Mouse (Mus musculus) liver, postnatal 0 days (tissue): ENCODE measurements around the gene Tomm20l. TPM values are rescaled to one million over a fixed set of nuclear protein-coding genes. Genes with fewer than 3 reads are reported as not detected.
"Not testable (repeated sequence)": the region's sequence is repeated elsewhere in the genome, so short reads cannot be mapped to it uniquely, and the experiment has no call there.

Experiments
- ATAC-seq: fragments of 200-750 bp; cut with Nextera tagmentation; 2 replicates; pipeline ENCODE4 v1.8.0; 2017; ENCODE audit warnings: mild to moderate bottlenecking, moderate library complexity
- DNase-seq: peaks from one replicate; pipeline ENCODE4 v3.0.0-alpha.2; 2016
- H3K27ac ChIP-seq: fragments of 300-500 bp; sonication (generic); 2 replicates; pipeline ENCODE4 v1.5.1; 2014; ENCODE audit warnings: antibody characterized with exemption, moderate library complexity, mild to moderate bottlenecking, low read depth
- H3K27me3 ChIP-seq: fragments of 300-500 bp; sonication (generic); 2 replicates; pipeline ENCODE4 v1.6.1; 2014; ENCODE audit warnings: low read length, control low read depth, mixed read lengths; ENCODE audit not compliant: insufficient read depth
- H3K36me3 ChIP-seq: fragments of 300-500 bp; sonication (generic); replicated peaks from 2 replicates; pipeline ENCODE4 v1.6.1; 2014; ENCODE audit warnings: mild to moderate bottlenecking, control low read depth, low read length, moderate library complexity, mixed read lengths; ENCODE audit not compliant: insufficient read depth
- H3K4me1 ChIP-seq: fragments of 300-500 bp; sonication (generic); 2 replicates; pipeline ENCODE4 v1.6.1; 2014; ENCODE audit warnings: antibody characterized with exemption, mild to moderate bottlenecking, control low read depth; ENCODE audit not compliant: insufficient read depth
- H3K4me2 ChIP-seq: fragments of 300-500 bp; sonication (generic); 2 replicates; pipeline ENCODE4 v1.6.1; 2014; ENCODE audit warnings: low read depth, mild to moderate bottlenecking, low read length, moderate library complexity, mixed read lengths
- H3K4me3 ChIP-seq: fragments of 300-500 bp; sonication (generic); 2 replicates; pipeline ENCODE4 v1.5.1; 2014; ENCODE audit warnings: low read depth, low read length
- H3K9ac ChIP-seq: fragments of 300-500 bp; sonication (generic); replicated peaks from 2 replicates; pipeline ENCODE4 v1.6.1; 2014; ENCODE audit warnings: mild to moderate bottlenecking, moderate library complexity
- H3K9me3 ChIP-seq: fragments of 300-500 bp; sonication (generic); 2 replicates; pipeline ENCODE4 v1.6.1; 2016; ENCODE audit warnings: mild to moderate bottlenecking, control low read depth, low read length, mixed read lengths
- CTCF ChIP-seq: sonication (generic); IDR thresholded peaks from 2 replicates; pipeline ENCODE4 v1.5.1; 2016; ENCODE audit warnings: antibody characterized with exemption, low read depth
- EP300 ChIP-seq: IDR thresholded peaks from 2 replicates; pipeline ENCODE4 v1.6.1; 2016; ENCODE audit warnings: antibody characterized with exemption, low read depth, mild to moderate bottlenecking
- WGBS: fragments of 180-500 bp; shearing (Covaris S2); extraction: QIAGEN DNeasy Blood & Tissue Kit; methylation state at CpG from one replicate; pipeline ENCODE4 v1.1.7; 2014; ENCODE audit not compliant: insufficient replicate concordance; 5-methylcytosine and 5-hydroxymethylcytosine counted together
- polyA plus RNA-seq: library from polyadenylated mRNA; unstranded; fragments of >200 nt; fragmentation: Nextera tagmentation; extraction: Ambion mirVana; gene quantifications from 2 replicates; pipeline ENCODE4 v1.2.1, GENCODE M21; 2015

Tomm20l gene
- not detected in 2 replicates for polyA plus RNA-seq

- TF ChIP-seq EP300 = no peak
- TF ChIP-seq CTCF = peak; percentile 45
- DNase-seq = peak; percentile 45
- Histone ChIP-seq H3K4me3 (0 out of 2 replicates have a peak within 1 kb of the TSS, but pooled peaks have one; percentile 20), H3K27me3 (no peaks in the 10 kb centered on the region), H3K4me2 (peak within 1 kb of the TSS; percentile 65), H3K9me3 (no peaks in the 10 kb centered on the region), H3K27ac (no peak within 1 kb of the TSS), H3K9ac (peak within 1 kb of the TSS; percentile 38; the same call in 1 of the 2 replicates), H3K36me3 (no peaks in the 10 kb centered on the region), H3K4me1 (peaks cover 7% of the 10 kb centered on the region; the same call in 1 of the 2 replicates)
- peak; percentile 54 for ATAC-seq
- 18% methylated on average over 33 of the region's 33 CpGs for WGBS
Measured at GRCm38 (mm10) chr12:71111331-71111730, at the start of gene Tomm20l. TSS of gene Tomm20l (plus strand) at chr12:71111428.

- no peak overlapping the region for H3K27ac ChIP-seq
- H3K4me2 ChIP-seq = no peak overlapping the region
- H3K9me3 ChIP-seq = no peaks in the 10 kb centered on the region
- WGBS = 90% methylated on average over 17 of the region's 17 CpGs
- no peak for ATAC-seq
- TF ChIP-seq CTCF = no peak
- no peak for TF ChIP-seq EP300
- no peak overlapping the region for H3K9ac ChIP-seq
- H3K36me3 ChIP-seq = peaks cover 73% of the 10 kb centered on the region
- no peak for DNase-seq
- no peak overlapping the region for H3K4me3 ChIP-seq
- no peaks in the 10 kb centered on the region for H3K27me3 ChIP-seq
- H3K4me1 ChIP-seq = no peaks in the 10 kb centered on the region
Measured at GRCm38 (mm10) chr12:71069846-71070245, 41.4 kb upstream of the Tomm20l start.

- ATAC-seq (no peak), DNase-seq (no peak)
- 90% methylated on average over 4 of the region's 4 CpGs for WGBS
- Histone ChIP-seq H3K9me3 (no peaks in the 10 kb centered on the region), H3K4me3 (no peak overlapping the region), H3K4me2 (no peak overlapping the region), H3K36me3 (peaks cover 79% of the 10 kb centered on the region), H3K4me1 (no peaks in the 10 kb centered on the region), H3K27me3 (no peaks in the 10 kb centered on the region), H3K9ac (no peak overlapping the region), H3K27ac (no peak overlapping the region)
- TF ChIP-seq CTCF (no peak), EP300 (no peak)
Measured at GRCm38 (mm10) chr12:71072048-71072447, 39.2 kb upstream of the Tomm20l start.

GRCm38 (mm10) chr12:71073113-71073730 is 38.0 kb upstream of the Tomm20l start:
- 54% methylated on average over 12 of the region's 12 CpGs for WGBS
- Histone ChIP-seq H3K4me2 (no peak overlapping the region), H3K36me3 (peaks cover 67% of the 10 kb centered on the region), H3K4me1 (no peaks in the 10 kb centered on the region), H3K27me3 (no peaks in the 10 kb centered on the region), H3K27ac (no peak overlapping the region), H3K4me3 (no peak overlapping the region), H3K9me3 (no peaks in the 10 kb centered on the region), H3K9ac (no peak overlapping the region)
- ATAC-seq (no peak), DNase-seq (peak; percentile 29)
- TF ChIP-seq CTCF (peak; percentile 42), EP300 (no peak)

GRCm38 (mm10) chr12:71086331-71086730 is 24.9 kb upstream of the Tomm20l start:
- TF ChIP-seq CTCF (no peak), EP300 (no peak)
- peaks cover 19% of the 10 kb centered on the region for H3K36me3 ChIP-seq
- no peak for DNase-seq
- no peak overlapping the region for H3K27ac ChIP-seq
- ATAC-seq = no peak
- WGBS = 91% methylated on average over 8 of the region's 8 CpGs
- H3K4me2 ChIP-seq = no peak overlapping the region
- no peaks in the 10 kb centered on the region for H3K4me1 ChIP-seq
- no peak overlapping the region for H3K9ac ChIP-seq
- no peaks in the 10 kb centered on the region for H3K9me3 ChIP-seq
- no peak overlapping the region for H3K4me3 ChIP-seq
- no peaks in the 10 kb centered on the region for H3K27me3 ChIP-seq

GRCm38 (mm10) chr12:71104275-71104674 is 7.0 kb upstream of the Tomm20l start:
- not testable (repeated sequence) for H3K4me2 ChIP-seq, ATAC-seq, H3K9me3 ChIP-seq, H3K4me1 ChIP-seq, H3K27ac ChIP-seq, H3K4me3 ChIP-seq, H3K9ac ChIP-seq, H3K36me3 ChIP-seq, DNase-seq, H3K27me3 ChIP-seq
- 81% methylated on average over 4 of the region's 4 CpGs for WGBS
